Mouse (Mus musculus): ENCODE results near the gene Cct6b. TPM values are rescaled to one million over a fixed set of nuclear protein-coding genes. Genes with fewer than 3 reads are reported as not detected.
"Not testable (repeated sequence)": the region's sequence is repeated elsewhere in the genome, so short reads cannot be mapped to it uniquely, and the experiment has no call there.

Cct6b gene
- polyA plus RNA-seq, 1 experiment from 2014 or later = 0.28 TPM

DNA sequence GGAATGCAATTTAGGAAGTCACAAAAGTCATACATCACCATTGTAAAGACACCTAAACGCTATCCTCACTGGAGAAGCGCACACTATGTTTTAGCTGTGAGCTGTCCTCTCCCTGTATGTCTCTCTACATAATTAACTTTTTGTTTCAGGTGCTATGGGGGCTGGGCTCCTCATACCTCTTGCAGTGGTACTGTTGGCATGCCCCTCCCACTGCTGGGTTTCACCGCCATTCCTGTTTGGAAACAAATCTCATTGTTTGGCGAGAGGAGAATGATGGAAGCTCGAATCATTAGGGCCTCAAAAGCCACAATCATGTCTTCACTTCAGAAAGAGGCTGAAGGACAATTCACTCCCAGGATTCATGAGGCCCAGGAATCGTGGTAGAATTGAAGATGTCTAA, 59.0 kb downstream of the Cct6b start:
- H3K4me2 ChIP-seq = no peak overlapping the region
- no peak overlapping the region for H3K4me3 ChIP-seq
- H3K9ac ChIP-seq = no peak overlapping the region
- peaks cover 27% of the 10 kb centered on the region for H3K27me3 ChIP-seq (replicated peaks)
- no peaks in the 10 kb centered on the region for H3K36me3 ChIP-seq
- WGBS = 60% methylated on average over 6 of the region's 6 CpGs
- no peak for ATAC-seq (ENCODE audit: extremely low read depth, insufficient number of reproducible peaks, low FRiP score, low TSS enrichment)
- H3K27ac ChIP-seq (replicated peaks) = no peak overlapping the region
- H3K4me1 ChIP-seq = no peaks in the 10 kb centered on the region
- no peaks in the 10 kb centered on the region for H3K9me3 ChIP-seq

DNA sequence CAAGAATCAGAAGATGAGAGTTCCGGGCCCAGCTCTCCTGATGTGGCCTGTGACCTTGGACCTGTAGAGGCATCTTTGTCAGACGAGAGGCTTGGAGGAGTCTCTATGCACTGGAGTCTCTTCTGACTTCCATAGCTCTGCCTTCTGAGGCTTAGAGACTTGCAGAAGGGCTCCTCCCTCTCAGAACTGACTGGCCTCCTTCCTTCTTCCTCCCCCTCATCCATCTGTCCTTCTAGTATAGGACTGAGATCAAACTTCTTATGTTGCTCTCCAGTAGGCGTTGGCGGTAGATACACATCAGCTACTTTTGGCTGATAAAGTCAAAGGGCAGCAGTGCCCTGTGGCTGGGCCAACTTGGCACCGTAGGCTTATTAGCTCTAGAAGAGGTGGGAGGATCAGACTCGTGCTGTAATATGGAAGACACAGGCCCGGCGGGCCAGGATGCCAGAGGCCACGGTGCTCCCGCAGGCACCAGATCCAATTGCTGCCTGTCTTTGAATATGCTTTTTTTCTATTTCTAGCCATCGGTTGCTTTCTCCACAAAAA, 64.2 kb downstream of the Cct6b start:
- no peak overlapping the region for H3K4me2 ChIP-seq
- peaks cover 8% of the 10 kb centered on the region; the same call in 1 of the 2 replicates for H3K27me3 ChIP-seq (replicated peaks)
- WGBS = 74% methylated on average over 11 of the region's 11 CpGs
- H3K9ac ChIP-seq = no peak overlapping the region
- no peaks in the 10 kb centered on the region for H3K36me3 ChIP-seq
- H3K4me1 ChIP-seq = no peaks in the 10 kb centered on the region
- H3K4me3 ChIP-seq = no peak overlapping the region
- H3K27ac ChIP-seq (replicated peaks) = no peak overlapping the region
- no peaks in the 10 kb centered on the region for H3K9me3 ChIP-seq
- no peak for ATAC-seq (ENCODE audit: extremely low read depth, insufficient number of reproducible peaks, low FRiP score, low TSS enrichment)

DNA sequence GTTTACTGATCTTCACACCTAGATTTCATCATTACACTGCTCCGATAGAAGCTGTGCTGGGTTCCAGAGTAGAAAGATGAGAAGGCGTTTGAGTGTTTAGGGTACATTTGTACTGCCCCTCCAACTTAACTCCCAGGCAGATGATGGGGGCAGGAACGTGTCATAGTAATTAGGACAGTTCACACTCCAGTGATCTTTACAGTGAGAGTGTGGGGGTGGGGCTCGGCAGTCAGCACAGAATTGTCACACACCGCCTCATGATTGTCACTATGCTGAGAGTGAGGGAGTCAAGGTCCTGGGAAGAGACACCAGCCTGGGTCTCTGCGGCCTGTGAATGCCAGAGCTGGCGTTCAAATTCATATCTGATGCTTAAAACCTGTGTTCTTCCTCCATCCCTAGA, 68.2 kb downstream of the Cct6b start:
- no peak for ATAC-seq (ENCODE audit: extremely low read depth, insufficient number of reproducible peaks, low FRiP score, low TSS enrichment)
- no peaks in the 10 kb centered on the region for H3K9me3 ChIP-seq
- WGBS = 62% methylated on average over 7 of the region's 7 CpGs
- peaks cover under 1% of the 10 kb centered on the region; the same call in 1 of the 2 replicates for H3K27me3 ChIP-seq (replicated peaks)
- no peak overlapping the region for H3K4me2 ChIP-seq
- H3K27ac ChIP-seq (replicated peaks) = no peak overlapping the region
- H3K9ac ChIP-seq = no peak overlapping the region
- no peaks in the 10 kb centered on the region for H3K4me1 ChIP-seq
- no peaks in the 10 kb centered on the region for H3K36me3 ChIP-seq
- H3K4me3 ChIP-seq = no peak overlapping the region

DNA sequence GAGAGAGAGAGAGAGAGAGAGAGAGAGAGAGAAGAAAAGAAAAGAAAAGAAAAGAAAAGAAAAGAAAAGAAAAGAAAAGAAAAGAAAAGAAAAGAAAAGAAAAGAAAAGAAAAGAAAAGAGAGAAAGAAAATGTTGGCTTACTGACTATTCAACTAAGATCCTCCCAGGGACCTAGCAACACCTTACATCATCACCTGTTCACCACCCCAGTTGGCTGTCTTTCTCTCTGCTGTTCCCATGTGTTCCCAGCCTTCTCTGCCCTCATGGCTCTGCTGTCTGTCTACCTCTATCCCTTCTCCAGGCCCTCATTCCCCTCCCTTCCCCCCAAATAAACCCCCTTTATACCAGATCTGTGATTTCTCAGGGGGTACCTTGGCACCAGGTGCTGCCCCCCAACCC, 69.2 kb downstream of the Cct6b start:
- not testable (repeated sequence) for H3K4me2 ChIP-seq; H3K4me3 ChIP-seq; H3K4me1 ChIP-seq; H3K36me3 ChIP-seq; H3K9me3 ChIP-seq; ATAC-seq (ENCODE audit: extremely low read depth, insufficient number of reproducible peaks, low FRiP score, low TSS enrichment); H3K27ac ChIP-seq (replicated peaks); H3K9ac ChIP-seq; H3K27me3 ChIP-seq (replicated peaks)

DNA sequence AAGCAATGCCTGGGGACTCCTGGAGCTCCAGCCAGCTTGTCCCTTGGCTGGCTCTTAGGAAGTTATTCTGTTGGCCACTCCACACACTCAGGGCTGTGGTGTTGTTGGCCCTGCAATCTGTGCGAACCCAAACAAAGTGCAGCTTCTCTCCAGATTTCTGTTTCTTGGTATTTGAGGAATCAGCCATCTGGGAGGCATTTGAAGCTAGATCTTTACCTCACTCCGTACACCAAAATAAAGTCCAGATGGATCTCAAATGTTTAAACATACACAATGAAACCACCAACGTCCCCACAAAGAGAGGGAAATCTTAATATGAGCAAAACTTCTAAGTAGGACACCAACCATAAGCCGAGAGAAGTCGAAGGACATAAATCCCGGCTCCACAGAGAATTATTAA, 71.5 kb downstream of the Cct6b start:
- 63% methylated on average over 6 of the region's 6 CpGs for WGBS
- no peaks in the 10 kb centered on the region for H3K9me3 ChIP-seq
- no peaks in the 10 kb centered on the region for H3K27me3 ChIP-seq (replicated peaks)

DNA sequence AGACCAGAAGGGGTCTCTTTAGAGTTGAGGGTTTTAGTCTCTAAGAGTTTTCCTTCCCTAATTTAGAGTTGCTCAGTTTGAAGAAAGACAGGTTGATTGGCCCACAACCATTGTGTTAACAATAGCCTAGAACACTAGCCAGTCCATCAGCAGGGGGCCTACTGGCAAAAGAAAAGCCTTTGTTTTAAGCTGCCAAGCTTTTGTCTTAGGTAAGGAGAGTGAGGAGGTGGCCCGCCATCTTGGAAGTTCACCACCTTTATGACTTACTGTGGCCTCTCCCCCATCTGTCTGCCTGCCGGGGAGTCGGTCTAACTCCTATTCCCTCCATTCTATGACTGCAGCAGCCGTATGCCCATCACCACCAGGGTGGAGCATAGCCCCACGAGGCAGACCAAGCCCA, 73.6 kb downstream of the Cct6b start:
- Histone ChIP-seq H3K4me2 (no peak overlapping the region), H3K4me1 (no peaks in the 10 kb centered on the region), H3K4me3 (no peak overlapping the region), H3K9ac (no peak overlapping the region), H3K36me3 (no peaks in the 10 kb centered on the region), H3K27me3 (replicated peaks) (0 out of 2 replicates have a peak, but pooled peaks cover 3% of the 10 kb centered on the region), H3K27ac (replicated peaks) (no peak overlapping the region), H3K9me3 (no peaks in the 10 kb centered on the region)
- 59% methylated on average over 5 of the region's 5 CpGs for WGBS
- no peak for ATAC-seq (ENCODE audit: extremely low read depth, insufficient number of reproducible peaks, low FRiP score, low TSS enrichment)

More for the DNA sequence above, 71.5 kb downstream of the Cct6b start:
- Histone ChIP-seq H3K4me3 (no peak overlapping the region), H3K36me3 (no peaks in the 10 kb centered on the region), H3K9ac (no peak overlapping the region), H3K27ac (replicated peaks) (no peak overlapping the region), H3K4me1 (no peaks in the 10 kb centered on the region), H3K4me2 (no peak overlapping the region)
- no peak for ATAC-seq (ENCODE audit: extremely low read depth, insufficient number of reproducible peaks, low FRiP score, low TSS enrichment)

DNA sequence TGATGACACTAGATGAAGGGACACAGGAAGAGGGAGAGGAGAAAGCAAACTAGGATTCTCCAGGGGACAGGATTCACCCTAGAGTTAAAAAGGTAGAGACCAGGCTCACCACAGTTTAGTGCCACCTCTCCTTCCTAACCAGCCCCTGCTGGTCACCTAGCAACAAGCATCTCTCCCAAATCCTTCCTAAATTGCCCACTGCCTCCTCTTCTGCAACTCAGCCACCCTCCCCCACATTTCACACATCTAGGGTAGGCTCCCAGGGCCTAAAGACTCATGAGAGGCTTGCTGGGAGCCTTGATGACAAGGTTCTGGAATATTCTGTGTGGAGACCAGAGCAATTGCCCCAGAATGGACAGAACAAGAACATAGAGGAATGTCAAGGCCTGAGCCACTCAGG, 76.5 kb downstream of the Cct6b start:
- no peak for ATAC-seq (ENCODE audit: extremely low read depth, insufficient number of reproducible peaks, low FRiP score, low TSS enrichment)
- no peak overlapping the region for H3K27ac ChIP-seq (replicated peaks)
- no peak overlapping the region for H3K4me2 ChIP-seq
- no peaks in the 10 kb centered on the region for H3K4me1 ChIP-seq
- no peaks in the 10 kb centered on the region for H3K36me3 ChIP-seq
- peaks cover 24% of the 10 kb centered on the region for H3K27me3 ChIP-seq (replicated peaks)
- no peak overlapping the region for H3K4me3 ChIP-seq
- H3K9me3 ChIP-seq = no peaks in the 10 kb centered on the region
- no peak overlapping the region for H3K9ac ChIP-seq

DNA sequence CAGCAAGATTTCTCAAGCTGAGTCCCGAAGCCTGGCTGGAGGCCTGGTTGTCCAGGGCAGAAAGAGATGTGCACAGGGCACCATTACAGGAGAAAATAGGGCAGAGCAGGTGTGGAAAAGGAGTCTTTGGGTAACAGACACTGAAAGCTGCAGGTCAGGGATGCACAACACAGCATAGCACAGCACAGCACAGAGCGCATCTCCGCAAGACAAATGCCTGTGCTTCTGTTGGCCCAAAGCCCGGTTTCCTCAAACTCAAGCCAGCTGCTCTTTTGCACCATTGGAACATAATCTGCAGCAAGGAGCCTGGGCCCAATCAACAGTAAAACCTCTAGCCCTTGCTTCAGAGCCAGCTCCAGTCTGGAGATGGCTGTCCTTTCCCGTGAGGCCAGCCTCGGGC, 79.4 kb downstream of the Cct6b start:
- H3K9ac ChIP-seq = no peak overlapping the region
- peaks cover 30% of the 10 kb centered on the region for H3K27me3 ChIP-seq (replicated peaks)
- H3K4me3 ChIP-seq = no peak overlapping the region
- 73% methylated on average over 6 of the region's 6 CpGs for WGBS
- no peak overlapping the region for H3K27ac ChIP-seq (replicated peaks)
- ATAC-seq (ENCODE audit: extremely low read depth, insufficient number of reproducible peaks, low FRiP score, low TSS enrichment) = no peak
- H3K4me2 ChIP-seq = no peak overlapping the region
- H3K36me3 ChIP-seq = no peaks in the 10 kb centered on the region
- H3K9me3 ChIP-seq = no peaks in the 10 kb centered on the region
- H3K4me1 ChIP-seq = no peaks in the 10 kb centered on the region

DNA sequence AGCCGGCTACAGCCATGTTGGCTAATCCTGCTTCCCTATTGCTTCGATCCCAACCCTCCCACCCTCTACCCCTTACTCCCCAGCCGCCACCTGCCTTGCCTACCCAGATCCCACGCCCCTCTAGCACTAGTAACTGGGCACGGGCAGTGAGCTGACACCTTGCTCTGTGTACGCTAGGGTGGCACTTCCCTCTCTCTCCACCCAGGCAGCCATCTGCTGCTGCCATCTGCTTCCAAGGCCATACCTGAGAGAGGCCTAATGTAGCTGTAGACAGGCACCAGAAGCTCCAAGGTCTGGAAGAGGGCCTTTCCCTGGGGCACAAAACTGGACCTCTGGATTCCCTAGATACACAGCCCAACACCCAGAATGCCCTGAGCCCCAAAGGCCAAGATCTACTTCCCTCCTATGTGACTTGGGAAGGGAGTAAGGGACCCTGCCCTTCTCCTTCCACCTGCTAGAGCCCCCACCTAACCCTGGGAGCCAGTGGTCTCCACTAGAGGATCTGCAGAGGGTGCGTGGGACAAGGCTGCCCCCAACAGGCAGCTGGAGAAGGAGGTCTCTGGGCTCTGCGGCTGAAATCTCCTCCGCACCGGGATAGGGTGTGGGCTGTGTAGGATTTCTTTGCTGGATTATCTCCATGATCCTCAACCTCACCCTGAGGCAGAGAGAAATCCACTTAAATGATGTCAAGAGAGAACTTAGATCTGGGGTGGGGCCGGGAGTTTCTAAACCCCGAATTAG, 80.2 kb downstream of the Cct6b start:
- no peak for ATAC-seq (ENCODE audit: extremely low read depth, insufficient number of reproducible peaks, low FRiP score, low TSS enrichment)
- peaks cover 30% of the 10 kb centered on the region for H3K27me3 ChIP-seq (replicated peaks)

DNA sequence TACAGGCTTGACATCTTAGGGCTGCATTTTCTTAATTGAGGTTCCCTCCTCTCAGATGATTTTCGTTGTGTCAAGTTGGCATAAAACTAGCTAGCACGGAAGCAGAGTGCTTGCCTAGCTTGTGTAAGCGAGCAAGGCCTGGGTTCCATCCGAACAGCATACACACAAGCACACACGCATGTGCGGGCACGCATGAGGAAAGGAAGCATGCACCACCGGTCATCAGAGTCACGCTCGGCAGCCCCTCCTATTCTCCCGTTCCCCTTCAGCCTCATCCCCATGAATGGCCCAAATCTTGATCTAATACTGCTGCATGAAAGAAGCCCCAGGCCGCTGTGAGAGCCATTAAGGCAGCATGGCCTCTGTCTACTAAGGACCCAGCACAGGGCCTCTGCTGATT, 85.6 kb downstream of the Cct6b start:
- no peak overlapping the region for H3K4me3 ChIP-seq
- WGBS = 82% methylated on average over 12 of the region's 12 CpGs
- no peaks in the 10 kb centered on the region for H3K36me3 ChIP-seq
- no peaks in the 10 kb centered on the region for H3K9me3 ChIP-seq
- no peaks in the 10 kb centered on the region for H3K4me1 ChIP-seq
- H3K27me3 ChIP-seq (replicated peaks) = peaks cover 15% of the 10 kb centered on the region
- no peak for ATAC-seq (ENCODE audit: extremely low read depth, insufficient number of reproducible peaks, low FRiP score, low TSS enrichment)
- H3K4me2 ChIP-seq = no peak overlapping the region
- H3K27ac ChIP-seq (replicated peaks) = no peak overlapping the region
- H3K9ac ChIP-seq = no peak overlapping the region

More for the DNA sequence above, 80.2 kb downstream of the Cct6b start:
- Histone ChIP-seq H3K4me1 (no peaks in the 10 kb centered on the region), H3K27ac (replicated peaks) (no peak overlapping the region), H3K4me3 (no peak overlapping the region), H3K9me3 (no peaks in the 10 kb centered on the region), H3K4me2 (no peak overlapping the region), H3K9ac (no peak overlapping the region), H3K36me3 (no peaks in the 10 kb centered on the region)
- 46% methylated on average over 12 of the region's 12 CpGs for WGBS
